Mouse (Mus musculus) neural tube, embryonic 12.5 days (tissue): Measurements from ENCODE around the gene Fam107a. TPM values are rescaled to one million over a fixed set of nuclear protein-coding genes. Genes with fewer than 3 reads are reported as not detected.

Experiments used
- ATAC-seq: fragments of 200-750 bp; cut with Nextera tagmentation; 2 replicates; pipeline ENCODE4 v1.8.0; 2017; ENCODE audit warnings: low read depth, mild to moderate bottlenecking, moderate TSS enrichment, moderate library complexity; ENCODE audit not compliant: low FRiP score
- H3K27ac ChIP-seq: fragments of 300-500 bp; sonication (generic); 2 replicates; pipeline ENCODE4 v1.5.1; 2016
- H3K27me3 ChIP-seq: fragments of 300-500 bp; sonication (generic); replicated peaks from 2 replicates; pipeline ENCODE4 v1.6.1; 2016; ENCODE audit warnings: mild to moderate bottlenecking
- H3K36me3 ChIP-seq: fragments of 300-500 bp; sonication (generic); 2 replicates; pipeline ENCODE4 v1.6.1; 2016; ENCODE audit warnings: mild to moderate bottlenecking
- H3K4me1 ChIP-seq: fragments of 300-500 bp; sonication (generic); 2 replicates; pipeline ENCODE4 v1.6.1; 2016
- H3K4me2 ChIP-seq: fragments of 300-500 bp; sonication (generic); replicated peaks from 2 replicates; pipeline ENCODE4 v1.6.1; 2016; ENCODE audit warnings: mild to moderate bottlenecking
- H3K4me3 ChIP-seq: fragments of 300-500 bp; sonication (generic); 2 replicates; pipeline ENCODE4 v1.5.1; 2016
- H3K9ac ChIP-seq: fragments of 300-500 bp; sonication (generic); 2 replicates; pipeline ENCODE4 v1.6.1; 2016; ENCODE audit warnings: mild to moderate bottlenecking
- H3K9me3 ChIP-seq: fragments of 300-500 bp; sonication (generic); 2 replicates; pipeline ENCODE4 v1.6.1; 2016; ENCODE audit warnings: mild to moderate bottlenecking
- WGBS: fragments of 180-500 bp; shearing (Covaris S2); methylation state at CpG from one replicate; pipeline ENCODE4 v1.1.7; 2016; 5-methylcytosine and 5-hydroxymethylcytosine counted together
- polyA plus RNA-seq: library from polyadenylated mRNA; unstranded; fragments of >200 nt; fragmentation: Nextera tagmentation; extraction: Ambion mirVana; gene quantifications from 2 replicates; pipeline ENCODE4 v1.2.1, GENCODE M21; 2016

Fam107a gene
- polyA plus RNA-seq: 0.75 and 1.0 TPM in 2 replicates

DNA sequence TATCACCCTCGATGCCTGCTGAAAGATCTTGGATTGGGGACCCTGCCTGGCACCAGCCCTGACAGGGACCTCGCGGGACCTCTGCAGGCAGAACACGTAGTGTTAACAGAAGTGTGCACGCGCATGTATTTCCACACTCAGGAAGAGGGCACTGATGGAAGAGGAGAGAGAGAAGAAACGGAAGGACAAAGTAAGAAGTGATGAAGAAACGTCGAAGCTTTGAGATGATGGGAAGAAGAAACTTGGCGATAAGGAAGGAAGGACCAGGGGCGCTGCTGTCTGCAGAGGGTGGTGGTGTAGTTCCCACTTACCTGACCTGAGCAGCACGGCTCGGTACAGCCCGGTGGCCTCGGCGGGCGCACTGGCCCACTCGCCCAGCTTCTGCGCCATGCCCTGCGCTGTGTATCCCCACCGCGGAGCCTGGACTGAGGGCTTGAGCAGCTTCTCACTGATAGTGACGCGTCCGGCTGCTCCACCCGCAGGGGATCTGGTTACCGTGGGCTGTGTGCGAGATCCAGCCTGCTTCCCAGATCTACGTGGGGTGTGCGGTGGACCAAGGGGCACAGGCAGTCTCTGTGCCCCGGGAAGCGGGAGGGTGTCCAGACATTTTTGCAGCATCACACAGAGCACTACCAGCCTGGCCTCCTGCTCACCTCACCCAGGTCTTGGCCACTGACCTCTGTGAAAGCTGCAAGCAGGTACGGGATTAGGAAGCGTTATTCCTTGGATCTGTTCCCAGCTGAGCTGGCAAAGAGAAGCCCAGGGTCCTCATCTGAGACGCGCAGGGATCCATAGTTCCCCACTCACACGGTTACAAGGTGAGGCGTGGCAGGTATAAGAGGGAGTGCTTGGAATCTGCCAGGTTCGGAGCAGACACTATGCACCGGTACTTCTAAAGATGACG lies at the start of gene Fam107a:
Gene Fam107a, minus strand, starts transcription at position 830 of the 904 bp plus-strand sequence.
- ATAC-seq: peak; percentile 69
- Histone ChIP-seq H3K4me1 (peaks cover 17% of the 10 kb centered on the region; the same call in 1 of the 2 replicates), H3K27ac (no peak within 1 kb of the TSS), H3K9me3 (no peaks in the 10 kb centered on the region), H3K36me3 (no peaks in the 10 kb centered on the region), H3K4me2 (peak within 1 kb of the TSS; percentile 59), H3K9ac (no peak within 1 kb of the TSS), H3K27me3 (peaks cover 46% of the 10 kb centered on the region), H3K4me3 (peak within 1 kb of the TSS; percentile 27)
- 9% methylated on average over 41 of the region's 41 CpGs for WGBS

DNA sequence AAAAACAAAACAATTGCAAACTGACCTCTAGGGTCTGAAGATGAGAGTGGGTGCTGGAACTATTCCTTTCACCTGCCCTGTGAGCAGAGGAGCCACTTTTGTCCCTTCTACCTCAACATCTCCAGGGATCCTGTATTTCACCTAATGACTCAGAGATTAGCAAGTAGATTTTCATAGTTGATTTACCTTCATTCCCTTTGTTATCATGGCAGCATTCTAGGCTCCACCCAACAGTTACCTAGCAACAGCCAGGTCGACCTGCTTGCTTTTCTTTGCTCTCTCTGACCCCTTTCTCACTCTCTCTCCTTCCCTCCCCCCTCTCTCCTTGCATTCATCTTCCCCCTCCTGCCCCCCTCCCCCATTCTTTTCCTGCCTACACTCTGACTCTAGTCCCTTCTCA lies 49.3 kb upstream of the Fam107a start:
- no peak overlapping the region for H3K27ac ChIP-seq
- no peak overlapping the region for H3K4me2 ChIP-seq
- no peaks in the 10 kb centered on the region for H3K27me3 ChIP-seq
- H3K36me3 ChIP-seq: no peaks in the 10 kb centered on the region
- ATAC-seq: peak; percentile 6; the same call in 1 of the 2 replicates
- 0% methylated on average over 1 of the region's 1 CpGs for WGBS
- no peak overlapping the region for H3K9ac ChIP-seq
- no peak overlapping the region for H3K4me3 ChIP-seq
- peaks cover 8% of the 10 kb centered on the region for H3K4me1 ChIP-seq
- no peaks in the 10 kb centered on the region for H3K9me3 ChIP-seq

DNA sequence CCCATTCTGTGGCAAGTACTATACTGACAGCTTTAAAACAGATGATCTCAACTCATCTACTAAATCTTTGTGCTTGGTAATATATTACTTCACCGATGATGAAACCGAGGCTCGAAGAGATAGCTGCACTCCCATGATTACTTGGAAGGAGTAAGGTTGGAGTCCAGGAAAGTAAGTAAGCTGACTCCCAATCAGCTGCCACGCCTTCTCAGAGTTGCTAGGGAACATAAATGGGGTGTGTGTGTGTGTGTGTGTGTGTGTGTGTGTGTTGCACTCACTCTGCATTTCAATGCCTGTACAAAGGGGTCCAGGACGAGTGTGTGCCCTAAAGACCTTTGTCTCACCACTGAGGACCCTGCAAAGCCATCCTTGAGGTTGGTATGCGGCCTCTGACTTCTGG lies 48.0 kb upstream of the Fam107a start:
- H3K36me3 ChIP-seq: no peaks in the 10 kb centered on the region
- WGBS: 72% methylated on average over 6 of the region's 6 CpGs
- no peak for ATAC-seq
- H3K4me2 ChIP-seq: no peak overlapping the region
- H3K4me3 ChIP-seq: no peak overlapping the region
- no peak overlapping the region for H3K27ac ChIP-seq
- no peaks in the 10 kb centered on the region for H3K9me3 ChIP-seq
- H3K9ac ChIP-seq: no peak overlapping the region
- peaks cover 8% of the 10 kb centered on the region for H3K4me1 ChIP-seq
- no peaks in the 10 kb centered on the region for H3K27me3 ChIP-seq

DNA sequence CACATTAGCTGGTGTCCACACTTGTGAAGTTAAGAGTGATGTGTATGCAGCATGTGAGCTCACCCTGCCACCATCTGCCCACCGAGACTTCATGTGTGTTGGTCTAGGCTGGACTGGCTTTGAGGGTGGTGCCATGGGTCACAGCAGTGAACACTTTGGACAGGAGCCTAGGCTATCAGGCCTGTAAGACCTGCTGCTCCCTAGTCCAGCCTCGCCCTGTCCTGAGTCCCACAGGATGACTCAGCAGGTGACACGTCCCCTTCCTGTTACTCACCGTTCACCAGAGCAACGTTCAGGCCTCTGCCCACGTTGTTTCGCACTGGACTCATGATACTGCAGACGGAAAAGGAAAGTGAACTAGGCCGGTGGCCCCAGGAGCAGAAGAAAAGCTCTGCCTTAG lies 39.0 kb upstream of the Fam107a start:
- WGBS: 86% methylated on average over 9 of the region's 9 CpGs
- Histone ChIP-seq H3K4me3 (no peak overlapping the region), H3K4me1 (peaks cover 3% of the 10 kb centered on the region; the same call in 1 of the 2 replicates), H3K9me3 (no peaks in the 10 kb centered on the region), H3K27me3 (no peaks in the 10 kb centered on the region), H3K4me2 (no peak overlapping the region), H3K27ac (no peak overlapping the region), H3K36me3 (no peaks in the 10 kb centered on the region), H3K9ac (no peak overlapping the region)
- ATAC-seq: no peak

DNA sequence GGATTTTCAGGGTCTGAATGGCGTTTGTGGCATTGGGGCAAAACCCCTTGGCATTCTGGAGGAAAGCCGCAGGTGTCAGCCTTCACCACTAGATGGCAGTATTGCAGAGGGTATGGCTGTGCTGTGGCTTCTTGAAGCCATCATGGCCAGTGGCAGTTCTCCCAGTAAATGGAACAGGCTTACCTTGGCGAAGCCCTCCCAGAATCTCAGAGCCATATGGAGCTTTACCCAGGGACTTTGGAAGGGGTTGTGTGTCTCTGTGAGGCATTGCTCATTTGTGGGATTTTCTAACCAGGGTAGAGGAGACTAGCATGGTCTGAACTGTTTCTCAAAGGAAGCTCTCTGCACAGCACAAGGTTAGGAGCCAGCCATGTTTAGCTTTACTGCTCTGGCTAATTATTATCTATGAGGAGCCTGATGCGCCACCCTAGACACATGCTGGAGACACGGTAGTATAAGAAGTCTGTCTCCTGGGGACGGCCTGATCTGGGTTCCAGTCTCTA lies 38.2 kb upstream of the Fam107a start:
- ATAC-seq: peak; percentile 64
- Histone ChIP-seq H3K27ac (no peak overlapping the region), H3K36me3 (no peaks in the 10 kb centered on the region), H3K4me2 (no peak overlapping the region), H3K9me3 (no peaks in the 10 kb centered on the region), H3K9ac (no peak overlapping the region), H3K4me3 (no peak overlapping the region), H3K27me3 (no peaks in the 10 kb centered on the region), H3K4me1 (peaks cover 3% of the 10 kb centered on the region; the same call in 1 of the 2 replicates)
- WGBS: 28% methylated on average over 6 of the region's 6 CpGs

DNA sequence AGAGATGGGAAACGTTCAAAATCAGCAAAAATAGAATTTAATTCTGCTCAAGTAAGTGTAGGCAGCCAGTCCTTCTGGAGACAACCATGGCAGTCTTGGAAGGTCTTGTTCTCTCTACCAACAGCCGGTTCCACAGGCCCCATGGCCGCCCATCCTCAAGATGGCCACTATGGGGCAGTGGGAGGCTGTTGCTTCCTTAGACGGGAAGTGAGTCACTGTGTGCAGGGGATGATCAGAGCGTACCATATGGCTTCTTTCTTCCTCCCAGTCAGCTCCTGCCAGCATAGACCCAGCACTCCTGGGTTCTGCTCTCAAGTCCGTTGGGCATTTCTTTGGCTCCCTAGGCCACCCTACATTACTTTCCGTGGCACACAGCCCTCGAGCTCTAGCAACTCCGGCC lies 31.1 kb upstream of the Fam107a start:
- Histone ChIP-seq H3K27me3 (no peaks in the 10 kb centered on the region), H3K27ac (no peak overlapping the region), H3K9ac (no peak overlapping the region), H3K4me1 (no peaks in the 10 kb centered on the region), H3K4me3 (no peak overlapping the region), H3K36me3 (no peaks in the 10 kb centered on the region), H3K4me2 (no peak overlapping the region), H3K9me3 (no peaks in the 10 kb centered on the region)
- ATAC-seq: no peak
- 78% methylated on average over 9 of the region's 9 CpGs for WGBS

DNA sequence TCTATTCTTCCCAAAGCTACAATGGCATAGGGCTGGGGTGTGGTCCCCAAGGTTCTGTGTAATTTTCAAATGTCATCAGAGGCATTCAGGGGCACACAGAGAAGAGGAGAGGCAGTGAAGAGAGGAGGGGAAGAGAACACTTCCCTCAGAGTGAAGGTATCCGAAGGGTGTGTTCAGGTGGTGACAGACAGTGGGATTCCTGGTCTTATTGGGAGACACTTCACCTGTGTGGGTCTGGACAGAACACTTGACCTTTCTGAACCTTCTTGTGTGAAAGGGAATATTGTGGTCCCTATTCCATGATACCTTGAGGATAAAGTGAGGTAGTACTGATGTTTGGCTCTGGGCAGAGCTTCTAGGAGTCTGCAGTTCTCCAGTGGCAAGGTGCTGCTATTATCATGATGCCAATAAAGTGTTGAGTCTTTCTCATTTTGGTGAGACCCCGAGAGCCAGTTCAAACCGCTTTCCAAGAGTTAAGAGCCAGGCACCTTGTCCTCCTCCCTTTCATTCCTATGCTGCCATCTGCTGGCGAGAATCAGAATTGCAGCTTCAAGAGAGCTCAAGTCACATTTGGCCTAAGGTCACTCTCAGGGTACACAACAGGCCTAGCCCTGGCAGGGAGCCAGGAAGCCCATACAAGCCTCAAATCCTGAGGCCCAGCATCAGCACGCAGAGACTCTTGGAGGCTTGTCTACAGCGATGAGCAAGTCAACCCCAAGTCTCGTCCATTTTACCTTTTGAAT lies 28.6 kb upstream of the Fam107a start:
- 24% methylated on average over 7 of the region's 7 CpGs for WGBS
- ATAC-seq: peak; percentile 65
- Histone ChIP-seq H3K4me2 (no peak overlapping the region), H3K4me3 (no peak overlapping the region), H3K9ac (no peak overlapping the region), H3K27ac (no peak overlapping the region), H3K4me1 (no peaks in the 10 kb centered on the region), H3K27me3 (no peaks in the 10 kb centered on the region), H3K9me3 (no peaks in the 10 kb centered on the region), H3K36me3 (no peaks in the 10 kb centered on the region)

DNA sequence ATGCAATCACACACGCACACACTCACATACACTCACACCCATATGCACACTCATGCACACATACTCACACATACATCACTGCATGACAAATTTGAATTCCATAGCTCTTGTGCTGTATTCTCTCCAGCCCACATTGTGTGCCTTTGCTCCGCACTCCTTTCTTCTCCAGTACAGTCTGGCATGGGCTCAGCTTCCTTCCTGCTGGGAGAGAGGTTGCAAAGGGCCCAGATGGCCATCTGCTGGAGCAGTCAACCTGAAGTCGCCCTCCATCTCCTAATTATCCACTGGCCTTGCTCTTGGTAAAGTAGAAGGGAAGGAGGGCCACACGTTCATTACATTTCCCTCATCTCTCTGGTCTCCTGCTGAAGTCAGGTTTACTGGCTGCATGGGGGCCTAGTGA lies 27.7 kb upstream of the Fam107a start:
- Histone ChIP-seq H3K4me3 (no peak overlapping the region), H3K9me3 (no peaks in the 10 kb centered on the region), H3K27ac (no peak overlapping the region), H3K27me3 (no peaks in the 10 kb centered on the region), H3K36me3 (no peaks in the 10 kb centered on the region), H3K4me2 (no peak overlapping the region), H3K4me1 (no peaks in the 10 kb centered on the region), H3K9ac (no peak overlapping the region)
- WGBS: 69% methylated on average over 4 of the region's 4 CpGs
- ATAC-seq: no peak

DNA sequence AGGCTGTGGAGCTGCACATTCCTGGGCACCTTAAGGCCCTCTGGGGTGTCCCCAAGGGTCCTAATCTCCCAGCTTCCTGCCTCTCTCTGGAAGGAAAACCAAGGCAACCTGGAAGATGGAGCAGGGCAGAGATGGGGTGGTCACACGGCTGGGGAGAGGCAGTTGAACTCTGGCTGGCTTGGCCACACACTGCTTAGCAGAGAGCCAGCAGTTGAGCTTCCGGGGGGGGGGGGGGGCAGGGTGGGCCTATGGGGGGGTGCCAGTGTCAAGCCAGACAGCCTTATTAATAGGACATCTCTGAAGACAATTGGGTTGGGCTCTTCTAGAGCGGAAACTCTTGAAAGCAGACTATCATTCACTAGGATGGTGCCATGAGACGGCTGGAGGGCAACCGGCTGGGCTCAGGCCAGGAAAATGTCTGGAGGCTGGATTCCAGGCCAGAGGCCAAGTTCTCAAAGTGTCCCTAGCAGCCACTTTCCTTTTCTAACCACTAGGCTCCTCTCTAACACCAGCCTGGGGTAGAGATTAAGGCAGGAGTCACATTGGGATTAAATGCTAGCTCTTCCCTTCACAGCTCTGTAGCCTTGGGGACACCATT lies 24.8 kb upstream of the Fam107a start:
- WGBS: 70% methylated on average over 5 of the region's 5 CpGs
- H3K27me3 ChIP-seq: no peaks in the 10 kb centered on the region
- ATAC-seq: no peak
- no peak overlapping the region for H3K4me3 ChIP-seq
- no peak overlapping the region for H3K9ac ChIP-seq
- H3K36me3 ChIP-seq: no peaks in the 10 kb centered on the region
- H3K4me2 ChIP-seq: no peak overlapping the region
- no peaks in the 10 kb centered on the region for H3K9me3 ChIP-seq
- no peaks in the 10 kb centered on the region for H3K4me1 ChIP-seq
- H3K27ac ChIP-seq: no peak overlapping the region

DNA sequence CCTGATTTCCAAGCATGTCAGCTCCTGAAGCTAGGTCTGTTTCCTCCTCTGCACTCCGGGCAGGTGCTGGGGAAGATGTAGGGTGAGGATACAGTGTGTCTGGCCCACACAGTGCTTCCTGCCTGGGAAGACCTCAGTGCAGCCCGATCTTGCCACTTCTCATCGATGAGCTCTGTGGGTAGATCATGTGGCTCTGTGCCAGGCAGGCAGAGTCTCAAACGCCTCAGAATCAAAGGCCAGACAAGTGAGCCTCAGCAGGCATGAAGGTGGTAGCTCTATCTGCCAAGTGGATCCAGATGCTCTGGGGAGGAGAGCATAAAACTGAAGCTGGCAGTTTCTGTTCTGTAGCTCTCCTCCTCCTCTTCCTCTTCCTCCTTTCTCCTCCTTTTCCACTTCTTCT lies 22.4 kb upstream of the Fam107a start:
- H3K27ac ChIP-seq: no peak overlapping the region
- H3K36me3 ChIP-seq: no peaks in the 10 kb centered on the region
- H3K4me3 ChIP-seq: no peak overlapping the region
- H3K9ac ChIP-seq: no peak overlapping the region
- no peaks in the 10 kb centered on the region for H3K9me3 ChIP-seq
- no peak overlapping the region for H3K4me2 ChIP-seq
- ATAC-seq: no peak
- WGBS: 86% methylated on average over 4 of the region's 4 CpGs
- H3K4me1 ChIP-seq: no peaks in the 10 kb centered on the region; the same call in 1 of the 2 replicates
- no peaks in the 10 kb centered on the region for H3K27me3 ChIP-seq

DNA sequence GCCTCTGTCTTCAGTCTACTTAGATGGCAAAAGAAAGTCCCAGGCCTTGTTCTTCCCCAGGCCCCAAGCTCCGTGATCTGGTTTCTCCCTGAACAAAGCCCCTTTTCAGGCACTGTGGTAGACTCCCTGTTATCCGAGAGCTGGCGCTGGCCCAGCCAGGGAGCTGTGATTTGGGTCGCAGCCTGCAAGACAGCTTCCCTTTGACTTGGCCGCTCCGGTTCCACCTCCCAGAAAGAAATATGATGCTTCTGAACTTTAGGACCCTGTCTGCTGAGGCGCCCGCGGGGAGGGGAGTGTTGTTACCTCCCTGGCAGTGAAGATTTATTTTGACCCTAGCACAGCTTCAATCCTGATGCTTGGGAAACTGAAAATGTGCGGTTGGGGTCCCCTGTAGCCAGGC lies 18.1 kb upstream of the Fam107a start:
- H3K9ac ChIP-seq: no peak overlapping the region
- H3K4me1 ChIP-seq: no peaks in the 10 kb centered on the region; the same call in 1 of the 2 replicates
- no peaks in the 10 kb centered on the region for H3K9me3 ChIP-seq
- no peak; the same call in 1 of the 2 replicates for ATAC-seq
- H3K36me3 ChIP-seq: no peaks in the 10 kb centered on the region
- H3K27me3 ChIP-seq: no peaks in the 10 kb centered on the region
- no peak overlapping the region for H3K4me2 ChIP-seq
- H3K4me3 ChIP-seq: no peak overlapping the region
- H3K27ac ChIP-seq: no peak overlapping the region
- 24% methylated on average over 10 of the region's 10 CpGs for WGBS

DNA sequence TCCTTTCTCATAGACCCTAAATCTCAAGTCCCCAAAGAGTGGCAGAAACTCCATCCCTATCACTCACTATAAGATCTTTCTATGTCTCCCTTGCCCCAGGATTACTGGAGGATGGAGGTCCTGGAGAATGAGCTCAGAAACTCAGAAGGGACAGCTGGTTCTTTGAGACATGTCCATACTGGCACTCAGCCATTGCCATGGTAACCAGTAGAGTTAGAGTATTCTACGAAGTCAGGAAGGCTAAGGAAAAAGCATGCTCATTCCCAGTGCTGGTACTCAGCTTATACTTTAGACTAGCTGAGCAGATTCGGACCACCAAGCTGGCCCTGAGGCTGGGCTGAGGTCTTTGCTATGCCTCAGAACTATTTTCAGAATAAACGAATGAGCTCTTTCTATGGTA lies 16.7 kb upstream of the Fam107a start:
- no peaks in the 10 kb centered on the region for H3K36me3 ChIP-seq
- H3K9ac ChIP-seq: no peak overlapping the region
- WGBS: 85% methylated on average over 3 of the region's 3 CpGs
- no peak overlapping the region for H3K27ac ChIP-seq
- no peak overlapping the region for H3K4me3 ChIP-seq
- no peak for ATAC-seq
- H3K4me1 ChIP-seq: no peaks in the 10 kb centered on the region; the same call in 1 of the 2 replicates
- H3K27me3 ChIP-seq: no peaks in the 10 kb centered on the region
- no peak overlapping the region for H3K4me2 ChIP-seq
- H3K9me3 ChIP-seq: no peaks in the 10 kb centered on the region
